Mouse (Mus musculus) spleen, postnatal 14 days (tissue): Measurements from ENCODE around the gene Ano6.
"Not testable (repeated sequence)": the region's sequence is repeated elsewhere in the genome, so short reads cannot be mapped to it uniquely, and the experiment has no call there.

Source experiments
- DNase-seq, 2 experiments: peaks; one replicate each; pipeline ENCODE4 v3.0.0; 2021 to 2022; ENCODE audit warnings: low spot score in 2 of 2

The Ano6 gene

GRCm38 (mm10) chr15:95827465-95827971 is 36.9 kb downstream of the Ano6 start:
- DNase-seq = no peak

GRCm38 (mm10) chr15:95828018-95828646 is 37.5 kb downstream of the Ano6 start:
- DNase-seq = not testable (repeated sequence)

- no peak for DNase-seq
Measured at GRCm38 (mm10) chr15:95828647-95829254, 38.1 kb downstream of the Ano6 start.

- DNase-seq = no peak
Measured at GRCm38 (mm10) chr15:95829553-95830205, 39.0 kb downstream of the Ano6 start.

- DNase-seq = no peak
Measured at GRCm38 (mm10) chr15:95830206-95830560, 39.5 kb downstream of the Ano6 start.

- no peak for DNase-seq
Measured at GRCm38 (mm10) chr15:95833292-95833691, 42.6 kb downstream of the Ano6 start.

- DNase-seq = no peak
Measured at GRCm38 (mm10) chr15:95836077-95836476, 45.4 kb downstream of the Ano6 start.

GRCm38 (mm10) chr15:95836646-95837434 is 46.2 kb downstream of the Ano6 start:
- DNase-seq = no peak

- no peak for DNase-seq
Measured at GRCm38 (mm10) chr15:95837570-95837969, 46.9 kb downstream of the Ano6 start.

- no peak for DNase-seq
Measured at GRCm38 (mm10) chr15:95838171-95839020, 47.8 kb downstream of the Ano6 start.

- no peak for DNase-seq
Measured at GRCm38 (mm10) chr15:95839789-95840188, 49.1 kb downstream of the Ano6 start.

GRCm38 (mm10) chr15:95843183-95843949 is 52.7 kb downstream of the Ano6 start:
- DNase-seq = no peak

- DNase-seq = no peak
Measured at GRCm38 (mm10) chr15:95844412-95844811, 53.8 kb downstream of the Ano6 start.

GRCm38 (mm10) chr15:95846102-95846501 is 55.5 kb downstream of the Ano6 start:
- DNase-seq = no peak

- DNase-seq = peak; percentile 55 to 71
Measured at GRCm38 (mm10) chr15:95848493-95849064, 57.9 kb downstream of the Ano6 start.

GRCm38 (mm10) chr15:95849513-95850411 is 59.1 kb downstream of the Ano6 start:
- peak in 1 of 2 experiments; percentile 18 for DNase-seq

GRCm38 (mm10) chr15:95850546-95850945 is 59.9 kb downstream of the Ano6 start:
- no peak for DNase-seq

- DNase-seq = no peak
Measured at GRCm38 (mm10) chr15:95855051-95855844, 64.6 kb downstream of the Ano6 start.
